Mouse (Mus musculus) left cerebral cortex, postnatal 14 days (tissue): Measurements from ENCODE around the gene Pcdh15. TPM values are rescaled to one million over a fixed set of nuclear protein-coding genes. Genes with fewer than 3 reads are reported as not detected.

Source experiments
- DNase-seq, 2 experiments: peaks; one replicate each; pipeline ENCODE4 v3.0.0; 2021 to 2022; ENCODE audit warnings: low spot score in 2 of 2, mixed read lengths in 1 of 2
- intact Hi-C: fragments of 180-260 bp; cut with DNase I; formaldehyde crosslinking; loops from one replicate; pipeline ENCODE4 v1.15.1; 2025
- total RNA-seq, 2 experiments: library from RNA; stranded (reverse); gene quantifications; 2 replicates each; pipeline ENCODE4 v1.2.3; 2021

The Pcdh15 gene
- total RNA-seq, 2 experiments from 2014 or later = 32.2 to 32.8 TPM

GRCm38 (mm10) chr10:74130805-74131204 is 1031.7 kb downstream of the Pcdh15 start:
- DNase-seq = peak in 1 of 2 experiments; percentile 3
- intact Hi-C loops = no loop called here

DNA sequence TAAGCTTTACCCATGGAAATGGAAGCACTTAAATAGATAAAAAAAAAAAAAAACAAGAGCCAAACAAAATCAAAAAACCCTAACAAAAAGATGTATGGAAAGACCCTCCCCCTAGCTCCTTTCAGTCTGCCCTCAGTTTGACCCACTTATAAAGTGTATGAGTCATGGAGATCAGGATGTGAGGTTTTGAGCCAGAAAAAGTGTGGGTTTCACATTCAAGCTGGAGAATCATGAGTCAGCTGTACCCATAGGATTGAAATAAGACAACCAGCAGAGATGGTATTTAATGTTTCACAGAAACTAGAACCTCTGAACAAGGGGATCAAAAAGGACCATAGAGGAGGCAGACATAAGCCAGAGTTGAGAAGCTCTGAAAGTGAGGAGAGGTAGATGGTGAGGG is 1048.8 kb downstream of the Pcdh15 start:
- intact Hi-C loops = no loop called here

DNA sequence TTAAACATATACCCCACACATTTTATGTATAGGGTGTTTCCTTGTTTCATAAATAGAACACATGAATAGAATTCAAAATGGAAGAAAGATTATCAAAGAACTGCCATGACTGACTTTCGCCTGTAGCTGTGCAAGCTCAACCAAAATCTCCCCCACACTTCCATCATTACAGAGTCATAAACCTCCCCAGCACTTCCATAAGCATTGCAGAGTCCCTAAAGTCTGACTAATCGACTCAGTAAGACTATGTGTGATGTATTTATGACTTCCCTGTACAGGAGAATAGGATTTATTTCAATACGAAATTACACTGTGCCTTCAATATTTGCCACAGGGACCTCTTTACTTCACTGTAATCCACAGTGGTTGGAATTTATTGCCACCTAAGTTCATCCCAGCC is 1082.8 kb downstream of the Pcdh15 start:
- DNase-seq = no peak
- intact Hi-C loops = no loop called here

More for the DNA sequence above, 1048.8 kb downstream of the Pcdh15 start:
- no peak for DNase-seq

DNA sequence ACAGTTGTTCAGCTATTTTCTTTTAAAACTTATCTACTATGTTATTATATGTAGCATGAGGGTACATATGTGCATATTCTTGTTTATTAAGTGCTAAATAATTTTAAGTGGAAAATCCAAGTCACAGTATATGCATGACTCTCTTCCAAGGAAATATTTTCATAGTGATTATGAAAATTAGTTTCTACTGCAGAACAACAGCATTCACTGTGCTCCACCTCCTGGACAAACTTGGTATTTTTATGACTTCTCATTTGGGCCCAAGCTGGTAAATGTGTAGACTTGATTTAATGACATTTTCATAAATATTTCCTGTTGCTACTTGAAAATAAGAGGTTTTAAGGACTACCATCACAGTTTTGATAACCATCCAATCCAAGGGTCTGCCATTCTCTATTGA is 1104.5 kb downstream of the Pcdh15 start:
- intact Hi-C loops = loop anchor here (5.0 to 10.0 kb wide), 2 partner anchors 649 to 1101 kb away; no protein-coding TSS in a partner anchor
- DNase-seq = peak; percentile 63 to 72

- no peak for DNase-seq
- intact Hi-C loops = loop anchor here (10.0 kb wide), 1 partner anchor 248 kb away; no protein-coding TSS in a partner anchor
Measured at GRCm38 (mm10) chr10:74217268-74217667, 1118.1 kb downstream of the Pcdh15 start.

GRCm38 (mm10) chr10:74220439-74220838 is 1121.3 kb downstream of the Pcdh15 start:
- DNase-seq = no peak
- intact Hi-C loops = no loop called here

- DNase-seq = no peak
- intact Hi-C loops = no loop called here
Measured at GRCm38 (mm10) chr10:74257716-74258446, 1158.7 kb downstream of the Pcdh15 start.

DNA sequence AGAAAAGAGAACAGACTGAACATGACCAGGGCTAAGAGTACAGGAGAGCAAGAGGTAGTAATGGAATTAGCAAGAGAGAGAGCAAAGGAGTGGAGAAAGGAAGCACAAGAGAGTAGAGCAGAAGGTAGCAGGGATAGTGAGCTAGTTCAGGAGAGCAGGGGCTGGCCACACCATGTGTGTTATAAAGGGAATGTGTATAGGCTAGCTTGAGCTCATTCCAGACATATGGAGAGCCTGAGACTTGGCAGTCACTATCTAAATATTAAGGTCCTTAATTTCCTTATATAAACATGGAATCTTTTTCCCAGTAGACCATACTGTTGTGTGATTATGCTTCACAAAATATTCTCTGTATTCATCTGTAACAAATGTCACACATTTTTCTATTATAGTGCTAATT is 1159.5 kb downstream of the Pcdh15 start:
- DNase-seq = no peak
- intact Hi-C loops = no loop called here

GRCm38 (mm10) chr10:74269637-74270269 is 1170.6 kb downstream of the Pcdh15 start:
- DNase-seq = no peak
- intact Hi-C loops = no loop called here

DNA sequence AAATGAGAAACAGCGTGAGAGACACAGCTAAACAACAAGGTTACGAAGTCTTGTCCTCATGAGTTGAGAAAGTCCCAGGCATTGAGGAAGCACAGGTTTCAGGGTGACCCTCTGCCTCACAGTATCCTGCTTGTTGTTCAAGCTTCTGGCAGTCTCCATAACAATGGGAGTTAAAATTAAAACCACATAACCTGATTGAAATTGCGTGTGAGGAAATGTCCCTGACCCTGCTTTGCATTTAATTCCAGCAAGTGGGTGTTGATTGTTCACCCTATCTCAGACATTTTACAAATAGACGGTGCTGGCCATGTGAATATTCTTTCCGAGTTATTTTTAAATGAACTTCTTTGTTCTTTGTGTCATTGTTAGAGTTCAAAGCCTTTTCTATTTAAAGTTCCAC is 1171.8 kb downstream of the Pcdh15 start:
- intact Hi-C loops = no loop called here
- no peak for DNase-seq

DNA sequence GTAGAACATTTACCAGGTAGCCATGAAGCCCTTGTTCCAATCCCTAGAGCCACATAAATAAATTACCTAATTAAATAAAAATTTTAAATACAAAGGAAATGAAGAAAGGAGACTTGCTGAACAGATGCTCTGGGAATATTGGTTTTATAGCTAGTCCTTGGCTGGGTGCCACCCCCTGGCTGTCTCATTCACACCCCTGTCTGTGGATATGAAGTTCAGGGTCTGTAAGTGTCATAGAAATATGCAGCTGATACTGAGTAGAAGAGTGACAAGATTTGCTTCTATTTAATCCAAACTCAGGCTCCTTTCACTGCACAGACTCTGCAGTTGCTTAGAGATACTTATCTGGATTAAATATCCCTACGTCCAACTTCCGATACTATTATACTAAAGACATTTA is 1205.0 kb downstream of the Pcdh15 start:
- intact Hi-C loops = no loop called here

GRCm38 (mm10) chr10:74305439-74306158 is 1206.5 kb downstream of the Pcdh15 start:
- no peak for DNase-seq

More for the DNA sequence above, 1205.0 kb downstream of the Pcdh15 start:
- no peak for DNase-seq

DNA sequence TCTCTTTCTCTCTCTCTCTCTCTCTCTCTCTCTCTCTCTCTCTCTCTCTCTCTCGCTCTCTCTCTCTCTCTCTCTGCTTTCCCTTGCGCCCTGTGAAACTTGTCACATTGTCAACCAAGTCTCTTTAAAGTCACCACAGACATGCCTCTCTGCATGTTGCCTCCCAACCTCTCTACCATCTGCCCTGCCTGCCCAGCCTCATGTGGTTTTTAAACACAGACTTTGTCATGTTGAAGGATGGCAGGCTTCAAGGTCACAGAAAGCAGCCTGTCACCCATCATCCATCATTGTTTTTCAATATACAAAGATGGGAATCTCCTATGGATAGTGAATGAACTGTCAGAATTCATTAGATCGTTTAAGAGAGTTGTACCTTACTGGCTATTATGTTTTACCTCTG is 1207.9 kb downstream of the Pcdh15 start:
- intact Hi-C loops = no loop called here

More at GRCm38 (mm10) chr10:74305439-74306158, 1206.5 kb downstream of the Pcdh15 start:
- intact Hi-C loops = no loop called here

DNA sequence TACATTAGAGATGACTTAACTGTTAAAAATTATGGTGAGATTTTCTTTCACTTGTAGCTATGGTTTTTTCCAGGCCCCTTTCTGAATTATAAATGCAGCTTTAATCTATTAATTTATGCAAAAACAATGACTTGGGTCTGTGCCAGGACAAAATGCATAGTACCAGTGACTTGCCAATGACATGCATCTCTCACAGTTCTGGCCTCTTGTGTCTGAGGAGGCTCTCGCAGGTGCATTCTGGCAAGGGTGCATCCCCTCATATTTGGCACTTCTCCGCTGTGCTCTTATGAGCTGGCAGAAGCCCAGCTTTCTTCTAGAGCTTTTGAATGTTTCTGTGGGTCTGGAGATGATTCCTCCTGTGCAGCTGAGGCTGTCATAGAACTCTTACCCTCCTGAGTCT is 1216.9 kb downstream of the Pcdh15 start:
- intact Hi-C loops = no loop called here
- DNase-seq = no peak

More for the DNA sequence above, 1207.9 kb downstream of the Pcdh15 start:
- no peak for DNase-seq

GRCm38 (mm10) chr10:74335412-74335811 is 1236.3 kb downstream of the Pcdh15 start:
- DNase-seq = no peak
- intact Hi-C loops = no loop called here

GRCm38 (mm10) chr10:74339247-74340160 is 1240.4 kb downstream of the Pcdh15 start:
- intact Hi-C loops = no loop called here
- no peak for DNase-seq

GRCm38 (mm10) chr10:74359526-74359925 is 1260.4 kb downstream of the Pcdh15 start:
- DNase-seq = no peak
- intact Hi-C loops = no loop called here

DNA sequence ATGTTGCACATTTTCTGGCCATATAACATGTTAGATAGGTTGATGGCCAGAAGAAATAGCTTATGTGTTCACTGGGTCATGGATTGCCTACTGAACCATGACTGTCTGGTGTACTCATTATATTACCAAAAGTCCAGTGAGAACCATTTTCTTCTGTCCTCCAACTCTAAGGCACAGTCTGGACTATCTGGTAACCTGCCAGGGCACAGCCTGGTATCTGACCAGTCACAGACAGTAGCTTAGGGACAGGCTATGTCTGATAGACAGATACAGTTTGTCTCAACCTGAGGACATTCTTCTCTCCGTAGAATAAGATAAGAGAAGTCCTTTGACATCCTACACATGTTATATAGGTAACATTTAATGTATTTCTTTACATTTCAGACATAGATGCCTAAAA is 1279.6 kb downstream of the Pcdh15 start:
- DNase-seq = no peak
- intact Hi-C loops = no loop called here
